Mouse (Mus musculus) brown adipose tissue, adult 24 weeks (tissue): ENCODE data around the gene Prph. TPM values are rescaled to one million over a fixed set of nuclear protein-coding genes. Genes with fewer than 3 reads are reported as not detected.
A peak's percentile ranks its signal among the peaks of the same experiment; 100 is the strongest.

Experiments used
- H3K27ac ChIP-seq: fragments of 200-500 bp; replicated peaks from 2 replicates; pipeline ENCODE4 v1.5.1; 2012; ENCODE audit warnings: low read depth, mild to moderate bottlenecking, low read length
- H3K4me1 ChIP-seq: fragments of 200-500 bp; 2 replicates; pipeline ENCODE4 v1.6.1; 2012; ENCODE audit warnings: low read length, mixed read lengths; ENCODE audit not compliant: control insufficient read depth, insufficient read depth, insufficient read length
- H3K4me3 ChIP-seq: fragments of 200-500 bp; 2 replicates; pipeline ENCODE4 v1.5.1; 2012; ENCODE audit warnings: low read depth, mild to moderate bottlenecking, low read length, moderate library complexity; ENCODE audit not compliant: insufficient read depth
- polyA plus RNA-seq: library from polyadenylated mRNA; stranded (reverse); fragments of >200 nt; gene quantifications from 2 replicates; pipeline ENCODE4 v1.2.4, GENCODE M21; 2012; ENCODE audit not compliant: missing spikeins, insufficient read depth, insufficient read length

The Prph gene
- polyA plus RNA-seq, 1 experiment: not detected

DNA sequence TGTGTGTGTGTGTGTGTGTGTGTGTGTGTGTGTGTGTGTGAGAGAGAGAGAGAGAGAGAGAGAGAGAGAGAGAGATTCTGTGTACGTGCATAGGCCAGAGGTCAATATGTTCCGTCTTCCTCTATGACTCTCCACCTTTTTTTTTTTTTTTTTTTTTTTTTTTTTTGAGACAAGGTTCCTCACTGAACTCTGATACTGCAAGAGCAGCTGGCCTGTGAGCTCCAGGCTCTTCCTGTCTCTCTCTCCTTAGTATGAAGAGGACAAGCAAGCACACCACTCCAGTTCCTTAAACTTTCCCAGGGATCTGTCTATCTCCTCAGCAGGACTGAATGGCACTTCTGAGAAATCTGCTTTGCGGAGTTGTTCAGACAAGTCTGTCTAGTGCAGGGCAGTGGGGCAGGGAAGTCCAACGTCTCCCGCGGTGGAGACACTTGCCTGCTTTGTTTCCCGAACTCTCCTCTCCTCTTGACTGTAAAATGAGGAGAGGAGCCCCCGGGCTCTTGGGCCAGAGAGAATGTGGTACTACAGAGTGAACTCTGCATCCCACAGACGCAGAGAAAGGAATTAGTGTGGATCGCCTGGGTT, 26.0 kb upstream of the Prph start:
- Histone ChIP-seq H3K4me1 (0 out of 2 replicates have a peak, but pooled peaks cover 2% of the 10 kb centered on the region), H3K4me3 (peak overlapping the region; percentile 75)

DNA sequence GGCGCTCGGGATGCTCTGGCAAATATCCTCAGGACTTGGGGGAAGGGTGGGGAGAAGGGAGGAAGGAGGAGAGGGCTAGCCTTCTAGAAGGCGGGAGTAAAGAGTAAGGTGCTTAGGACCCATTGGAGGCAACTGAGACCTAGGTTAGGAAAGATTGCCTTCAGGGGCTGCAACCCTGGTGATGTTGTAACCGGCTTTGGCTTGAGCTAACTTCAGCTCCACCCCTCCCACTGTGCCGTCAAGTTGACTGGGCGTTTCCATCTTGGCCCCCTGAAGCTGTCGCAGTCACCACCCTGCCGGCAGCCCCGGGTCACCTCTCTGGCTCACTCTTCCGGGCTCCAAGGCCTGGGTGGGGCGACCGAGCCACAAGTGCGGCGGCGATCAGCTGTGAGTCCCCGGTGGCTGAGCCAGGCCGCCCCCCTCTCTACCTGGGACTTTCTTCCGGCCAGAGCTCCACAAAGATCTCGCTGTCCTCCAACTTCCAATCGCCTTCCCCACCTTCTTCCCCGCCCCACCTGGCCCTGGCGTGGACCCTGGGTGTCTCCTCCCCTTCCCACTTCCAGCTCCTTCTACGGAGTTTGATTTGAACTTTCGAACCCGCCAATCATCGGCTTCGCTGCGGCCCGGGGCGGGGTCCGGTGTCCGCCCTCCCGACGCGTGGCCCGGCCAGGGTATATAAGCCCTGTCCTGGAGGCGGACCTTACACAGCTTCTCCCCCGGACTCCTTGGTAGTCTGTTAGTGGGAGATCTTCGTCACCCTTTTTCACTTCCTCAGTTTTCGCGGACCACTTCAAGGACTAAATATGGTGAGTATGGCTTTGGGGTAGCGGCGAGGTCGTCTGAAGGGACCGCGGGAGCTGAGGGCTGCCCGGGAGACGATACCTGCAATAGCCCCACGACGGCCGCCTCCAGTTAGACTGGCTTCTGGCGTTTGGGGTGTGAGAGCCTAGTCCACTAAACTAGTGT, 25.1 kb upstream of the Prph start, which contains the start of gene Tuba1c:
Gene Tuba1c (plus strand): TSS at position 273 of the 966 bp plus-strand sequence.
- Histone ChIP-seq H3K4me1 (0 out of 2 replicates have a peak, but pooled peaks cover 2% of the 10 kb centered on the region), H3K27ac (peak within 1 kb of the TSS; percentile 69), H3K4me3 (peak within 1 kb of the TSS; percentile 75)

More for the DNA sequence above, 26.0 kb upstream of the Prph start:
- H3K27ac ChIP-seq: peak overlapping the region; percentile 33

DNA sequence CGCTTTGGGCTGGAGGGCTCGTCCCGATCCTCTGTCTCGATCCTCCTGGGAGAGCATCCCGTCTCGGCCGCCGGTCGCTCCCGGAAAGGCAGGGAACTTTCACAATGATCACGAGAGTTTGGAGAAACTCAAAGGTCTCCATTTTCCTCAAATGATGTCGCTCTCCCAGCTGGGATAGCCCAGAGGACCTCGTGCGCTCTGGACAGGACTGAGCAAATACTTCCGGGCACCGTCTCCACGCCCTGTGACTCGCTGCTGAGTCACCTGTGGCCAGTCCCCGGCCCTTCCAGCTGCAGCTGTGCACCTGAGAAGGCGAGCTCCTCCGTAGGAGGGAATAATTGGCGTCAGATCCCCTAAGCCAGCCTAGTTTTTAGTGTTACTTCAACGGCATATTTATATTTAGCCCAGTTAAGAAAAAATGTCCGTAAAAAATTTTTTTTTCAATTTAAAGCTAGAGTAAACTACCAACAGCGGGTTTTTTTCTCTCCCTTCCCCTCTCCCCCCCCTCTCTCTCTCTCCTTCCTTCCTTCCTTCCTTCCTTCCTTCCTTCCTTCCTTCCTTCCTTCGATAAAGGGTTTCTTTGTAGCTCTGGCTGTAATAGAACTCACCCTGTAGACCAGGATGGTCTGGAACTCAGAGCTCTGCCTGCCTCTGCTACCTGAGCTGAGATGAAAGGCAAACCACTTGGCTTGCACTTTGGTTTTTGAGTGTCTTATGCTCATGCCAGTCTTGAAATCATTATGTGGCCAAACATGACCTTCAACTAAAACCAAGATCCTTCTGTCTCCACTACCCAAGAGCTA, 24.2 kb upstream of the Prph start:
- Histone ChIP-seq H3K27ac (peak overlapping the region; percentile 69), H3K4me1 (0 out of 2 replicates have a peak, but pooled peaks cover 2% of the 10 kb centered on the region), H3K4me3 (peak overlapping the region; percentile 75)

DNA sequence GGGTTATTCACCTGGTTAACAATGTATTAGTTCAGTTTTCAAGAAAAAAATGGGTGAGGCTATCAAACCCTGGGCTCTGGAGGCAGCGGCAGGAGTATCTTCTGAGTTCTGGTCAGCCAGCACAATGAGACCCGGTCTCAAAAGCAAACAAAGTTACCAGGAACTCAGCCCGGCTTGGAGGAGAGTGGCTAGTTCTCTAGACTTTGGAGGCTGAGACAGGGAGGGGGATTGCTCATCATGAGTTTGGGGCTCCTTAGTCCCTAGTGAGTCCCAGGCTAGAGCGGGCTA, 23.6 kb upstream of the Prph start:
- H3K4me3 ChIP-seq: peak overlapping the region; percentile 75
- no peak overlapping the region for H3K27ac ChIP-seq
- H3K4me1 ChIP-seq: 0 out of 2 replicates have a peak, but pooled peaks cover 2% of the 10 kb centered on the region

DNA sequence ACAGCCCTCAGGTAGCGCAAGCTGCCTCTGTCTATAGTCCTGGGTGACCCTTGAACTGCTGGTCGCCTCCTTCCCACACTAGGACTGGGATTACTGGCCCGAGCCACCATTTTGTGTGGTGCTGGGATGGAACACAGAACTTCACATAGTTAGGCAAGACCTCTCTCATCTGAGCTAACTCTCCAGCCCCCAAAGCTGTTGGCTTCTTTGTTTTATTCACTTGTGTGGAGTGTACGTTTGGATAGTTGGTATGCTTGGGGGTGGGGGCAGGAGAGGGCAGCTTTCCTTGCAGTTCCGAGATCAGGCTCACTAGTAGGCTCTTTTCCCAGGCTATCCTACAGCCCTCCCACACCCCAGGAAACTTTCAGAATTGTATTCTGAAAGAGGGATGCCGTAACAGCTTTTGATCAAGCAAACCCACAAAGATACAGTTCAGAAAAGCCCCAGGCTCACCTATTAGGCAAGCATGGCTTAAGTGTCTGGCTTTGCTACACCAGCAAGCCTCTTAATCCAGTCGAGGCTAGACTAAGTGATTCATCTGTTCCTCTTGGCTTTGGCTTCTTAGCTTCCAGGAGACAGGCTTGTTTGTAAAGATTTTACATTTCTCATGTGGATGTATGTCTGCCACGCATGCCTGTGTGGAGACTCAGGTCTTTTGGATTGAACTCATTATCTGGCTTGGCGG, 22.8 kb upstream of the Prph start:
- peak overlapping the region; percentile 21 for H3K4me3 ChIP-seq
- H3K27ac ChIP-seq: no peak overlapping the region
- 0 out of 2 replicates have a peak, but pooled peaks cover 2% of the 10 kb centered on the region for H3K4me1 ChIP-seq

DNA sequence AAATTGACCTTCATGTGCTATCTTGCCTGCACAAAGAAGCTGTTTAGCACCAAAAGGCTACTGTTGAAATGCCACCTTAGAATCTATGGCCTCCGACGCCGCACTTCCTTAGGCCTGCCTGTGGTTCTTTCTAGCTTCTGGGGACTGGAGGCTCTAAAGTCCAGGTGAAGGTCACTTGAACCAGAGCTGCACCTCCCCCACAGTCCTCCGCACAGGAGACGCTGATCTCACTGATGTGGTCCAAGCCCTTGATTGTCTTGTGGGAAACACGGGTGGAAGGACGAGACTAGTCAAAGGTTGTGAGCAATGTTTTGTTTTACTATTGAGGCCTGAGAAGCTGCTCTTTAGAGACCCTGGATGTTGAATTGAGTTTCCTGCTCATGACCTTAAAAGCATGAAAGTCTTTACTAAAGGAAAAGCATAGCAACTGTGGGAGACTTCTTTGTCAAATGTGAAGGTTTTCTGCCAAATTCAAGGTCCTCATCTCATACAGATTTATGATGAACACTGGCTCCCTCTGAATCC, 22.2 kb upstream of the Prph start:
- Histone ChIP-seq H3K4me1 (0 out of 2 replicates have a peak, but pooled peaks cover 2% of the 10 kb centered on the region), H3K27ac (0 out of 2 replicates have a peak overlapping the region, but pooled peaks have one; percentile 20), H3K4me3 (peak overlapping the region; percentile 21; the same call in 1 of the 2 replicates)

DNA sequence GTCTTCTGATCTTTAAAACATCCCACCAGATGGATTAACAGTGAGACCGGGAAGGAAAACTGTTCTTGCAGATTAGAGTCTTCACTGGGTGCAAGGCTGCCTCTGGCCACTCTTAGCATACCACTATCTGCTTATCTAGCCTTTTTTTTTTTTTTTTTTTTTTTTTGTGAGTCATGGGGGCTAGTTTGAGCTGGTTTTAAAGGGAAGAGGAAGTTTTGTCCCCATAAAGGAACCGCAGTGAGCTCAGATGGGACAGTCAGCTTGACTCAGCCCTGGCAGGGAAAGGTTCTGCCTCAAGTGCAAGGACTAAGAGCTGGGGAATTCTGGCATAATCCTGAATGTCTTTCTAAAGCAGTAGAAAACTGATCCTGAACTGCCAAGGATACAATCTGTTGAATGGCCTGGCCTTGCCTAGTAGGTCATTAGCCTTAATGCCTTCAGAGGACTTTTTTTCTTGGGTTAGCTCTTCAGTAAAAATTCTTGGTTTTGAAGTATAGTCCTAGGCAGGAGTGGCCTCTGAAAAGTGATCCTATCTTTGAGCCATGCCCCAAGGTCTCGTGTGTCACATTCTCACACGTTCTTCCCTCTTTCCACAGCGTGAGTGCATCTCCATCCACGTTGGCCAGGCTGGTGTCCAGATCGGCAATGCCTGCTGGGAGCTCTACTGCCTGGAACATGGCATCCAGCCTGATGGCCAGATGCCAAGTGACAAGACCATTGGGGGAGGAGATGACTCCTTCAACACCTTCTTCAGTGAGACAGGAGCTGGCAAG, 21.3 kb upstream of the Prph start:
- 0 out of 2 replicates have a peak overlapping the region, but pooled peaks have one; percentile 20 for H3K27ac ChIP-seq
- 0 out of 2 replicates have a peak, but pooled peaks cover 2% of the 10 kb centered on the region for H3K4me1 ChIP-seq
- H3K4me3 ChIP-seq: no peak overlapping the region

DNA sequence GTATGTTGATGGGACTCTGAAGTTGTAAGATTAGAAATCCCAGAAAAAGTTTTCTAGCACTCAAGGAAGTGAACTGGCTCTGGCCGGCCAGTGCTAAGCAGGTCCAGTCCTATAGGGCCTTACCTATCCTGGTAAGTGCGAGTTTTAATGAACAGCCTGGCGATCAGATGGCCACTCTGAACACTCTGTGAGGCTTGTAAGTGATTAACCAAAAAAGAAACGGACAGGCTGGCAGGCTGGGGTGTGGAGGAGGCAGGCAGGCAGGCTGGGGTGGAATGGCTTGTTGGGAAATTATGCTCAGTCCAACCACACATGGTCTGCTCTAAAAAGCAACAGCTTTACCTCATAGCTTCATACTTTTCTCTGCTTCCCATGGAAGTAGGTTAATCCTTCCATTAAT, 19.5 kb upstream of the Prph start:
- Histone ChIP-seq H3K4me1 (0 out of 2 replicates have a peak, but pooled peaks cover 2% of the 10 kb centered on the region), H3K27ac (no peak overlapping the region), H3K4me3 (no peak overlapping the region)

DNA sequence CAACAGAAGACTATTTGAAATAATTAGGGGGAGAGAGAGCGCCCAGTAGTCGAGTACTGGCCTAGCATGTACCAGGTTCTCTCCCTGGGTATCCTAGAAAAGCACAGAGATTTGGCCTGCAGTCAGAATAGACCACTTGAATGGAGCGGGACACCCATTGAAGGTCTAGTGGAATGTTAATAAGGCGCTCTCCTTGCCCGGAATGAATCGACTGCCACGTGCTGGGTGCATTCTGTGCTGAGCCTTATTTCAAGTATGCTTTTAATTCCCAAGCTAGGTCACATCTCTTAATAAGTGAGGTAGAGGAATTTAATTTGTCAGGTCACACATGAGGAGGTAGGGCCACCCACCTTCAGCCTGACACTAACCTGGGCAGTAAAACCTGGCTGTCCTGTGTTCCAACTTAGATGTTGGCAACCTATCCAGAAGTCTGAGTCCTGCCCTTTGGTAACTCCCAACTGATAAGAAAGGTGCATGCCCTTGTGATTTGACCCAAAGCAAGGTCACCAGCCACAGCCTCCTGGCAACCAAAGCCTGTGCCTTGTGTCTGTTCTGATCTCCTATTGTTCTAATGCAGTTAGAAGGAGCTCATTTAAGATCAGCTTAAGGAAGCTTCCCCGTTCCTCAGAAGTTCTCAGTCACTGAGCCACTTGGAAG, 18.6 kb upstream of the Prph start:
- Histone ChIP-seq H3K27ac (no peak overlapping the region), H3K4me1 (no peaks in the 10 kb centered on the region), H3K4me3 (no peak overlapping the region)

DNA sequence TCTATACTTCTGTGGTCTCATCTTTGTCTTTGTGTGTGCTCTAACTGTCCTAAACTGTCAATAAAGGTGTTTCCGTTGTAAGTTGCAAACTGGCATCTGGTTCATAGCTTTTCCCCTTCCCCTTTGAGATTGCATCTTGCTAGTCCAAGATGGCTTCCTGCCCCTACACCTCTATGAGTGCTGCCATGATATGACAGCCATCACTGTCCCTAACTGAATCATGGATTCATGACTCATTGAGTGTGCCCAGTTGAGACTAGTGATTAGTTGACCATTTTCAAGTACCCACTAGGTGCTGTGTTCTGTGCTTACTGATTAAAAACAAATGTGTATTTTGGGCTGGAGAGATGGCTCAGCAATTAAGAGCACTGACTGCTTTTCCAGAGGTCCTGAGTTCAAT, 16.9 kb upstream of the Prph start:
- Histone ChIP-seq H3K4me3 (no peak overlapping the region), H3K4me1 (no peaks in the 10 kb centered on the region), H3K27ac (no peak overlapping the region)

DNA sequence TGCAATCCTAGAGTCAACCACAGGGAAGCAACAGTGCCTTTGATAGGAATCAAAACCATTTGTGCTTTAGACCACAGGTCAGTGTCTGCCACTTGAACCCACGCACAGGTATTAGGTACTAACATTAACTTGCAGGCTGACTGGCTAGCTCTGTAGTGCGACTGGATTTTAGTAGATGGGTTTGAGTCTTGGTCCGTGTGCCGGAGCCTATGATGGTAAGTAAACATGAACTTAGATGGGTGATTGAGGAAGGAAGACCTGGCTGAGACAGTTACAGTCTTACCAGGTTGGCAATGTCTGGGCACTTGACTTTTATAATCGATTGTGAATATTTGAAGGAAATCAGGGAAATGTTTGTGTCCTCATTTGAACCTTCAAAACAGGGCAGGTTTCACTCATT, 16.2 kb upstream of the Prph start:
- no peak overlapping the region for H3K27ac ChIP-seq

DNA sequence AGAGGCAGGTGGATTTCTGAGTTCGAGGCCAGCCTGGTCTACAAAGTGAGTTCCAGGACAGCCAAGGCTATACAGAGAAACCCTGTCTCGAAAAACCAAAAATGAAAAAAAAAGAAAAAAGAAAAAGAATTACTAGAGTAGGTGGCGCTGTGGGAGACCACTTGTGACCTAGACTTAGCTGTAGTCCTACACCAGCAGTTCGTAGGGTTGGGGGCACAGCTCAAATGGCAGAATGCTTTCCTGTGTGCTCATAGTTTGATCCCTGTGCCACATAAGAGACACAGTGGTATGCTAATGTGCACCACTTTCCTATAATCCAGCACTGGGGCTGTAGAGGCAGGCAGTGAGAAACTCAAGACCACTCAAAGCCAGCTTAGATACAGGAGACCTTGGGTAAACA, 15.7 kb upstream of the Prph start:
- no peak overlapping the region for H3K27ac ChIP-seq
- no peaks in the 10 kb centered on the region for H3K4me1 ChIP-seq
- no peak overlapping the region for H3K4me3 ChIP-seq

More for the DNA sequence above, 16.2 kb upstream of the Prph start:
- Histone ChIP-seq H3K4me1 (no peaks in the 10 kb centered on the region), H3K4me3 (no peak overlapping the region)
